Comparison of ENCODE assay signal across 15 mouse cellular contexts in the genomic region with DNA sequence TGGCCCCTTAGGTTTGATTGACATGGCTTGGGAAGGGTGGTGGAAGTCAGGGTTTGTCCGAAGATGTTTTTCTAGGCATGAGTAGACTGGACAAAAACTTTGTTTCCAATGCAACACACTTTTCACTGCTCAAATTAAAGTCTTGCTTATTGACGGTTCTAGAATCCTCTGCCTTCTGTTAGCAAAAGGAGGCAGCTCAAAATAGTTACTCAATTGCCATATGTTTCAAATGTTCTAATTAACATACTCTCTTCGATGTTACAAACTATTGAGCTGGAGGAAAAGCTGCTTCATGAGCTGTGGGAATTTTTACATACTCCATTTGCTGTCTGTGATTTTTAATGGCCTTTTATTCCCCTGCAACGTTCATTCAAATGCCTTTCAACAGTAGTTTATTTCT. TPM values are rescaled to one million over a fixed set of nuclear protein-coding genes. Genes with fewer than 3 reads are reported as not detected.
"Had no signal": no experiment of that assay in that cellular context is flagged by ENCODE, and none has a peak within 500 bp of the region (broad histone marks: within the 10 kb centered on the region; RNA-seq: fewer than 3 reads in every experiment).

No protein-coding gene starts in this region.

- ATAC-seq: midbrain, embryonic 13.5 days; midbrain, embryonic 15.5 days had no signal

- H3K27ac ChIP-seq: macrophage; midbrain, embryonic 13.5 days; midbrain, embryonic 15.5 days; neural tube, embryonic 12.5 days; stomach, embryonic 15.5 days; stomach, postnatal 0 days had no signal

- H3K4me3 ChIP-seq: megakaryocyte, embryonic 14.5 days; midbrain, embryonic 13.5 days; midbrain, embryonic 15.5 days; neural tube, embryonic 12.5 days; stomach, embryonic 15.5 days had no signal

- DNase-seq: lung, adult 18-20 months; lung, embryonic 14.5 days; lung, postnatal 10 days; right cerebral cortex, postnatal 14 days; thymus, adult 18-20 months; thymus, postnatal 14 days; thymus, postnatal 36 days had no signal

- H3K9ac ChIP-seq: lung, embryonic 14.5 days; midbrain, embryonic 13.5 days; midbrain, embryonic 15.5 days; neural tube, embryonic 12.5 days; stomach, embryonic 15.5 days had no signal

- H3K27me3 ChIP-seq: megakaryocyte, embryonic 14.5 days; midbrain, embryonic 13.5 days; midbrain, embryonic 15.5 days; neural tube, embryonic 12.5 days; stomach, embryonic 15.5 days had no signal

- H3K9me3 ChIP-seq: megakaryocyte, embryonic 14.5 days; midbrain, embryonic 13.5 days; midbrain, embryonic 15.5 days; neural tube, embryonic 12.5 days; stomach, embryonic 15.5 days had no signal

- H3K4me2 ChIP-seq: lung, embryonic 14.5 days; midbrain, embryonic 11.5 days; midbrain, embryonic 13.5 days; midbrain, embryonic 15.5 days; neural tube, embryonic 12.5 days; stomach, embryonic 15.5 days had no signal

- H3K4me1 ChIP-seq: megakaryocyte, embryonic 14.5 days; midbrain, embryonic 15.5 days; neural tube, embryonic 12.5 days; stomach, embryonic 15.5 days had no signal

- H3K36me3 ChIP-seq: midbrain, embryonic 13.5 days; midbrain, embryonic 15.5 days; neural tube, embryonic 12.5 days; stomach, embryonic 15.5 days had no signal

RNA-seq across cellular contexts. Expression of a gene that starts 39.0 kb away (rescaled TPM):
- polyA plus RNA-seq: macrophage had no signal
